Mouse (Mus musculus): ENCODE data around the gene Olfr148. TPM values are rescaled to one million over a fixed set of nuclear protein-coding genes. Genes with fewer than 3 reads are reported as not detected.

Gene Olfr148
- polyA plus RNA-seq, 1 experiment from 2014 or later: not detected

DNA sequence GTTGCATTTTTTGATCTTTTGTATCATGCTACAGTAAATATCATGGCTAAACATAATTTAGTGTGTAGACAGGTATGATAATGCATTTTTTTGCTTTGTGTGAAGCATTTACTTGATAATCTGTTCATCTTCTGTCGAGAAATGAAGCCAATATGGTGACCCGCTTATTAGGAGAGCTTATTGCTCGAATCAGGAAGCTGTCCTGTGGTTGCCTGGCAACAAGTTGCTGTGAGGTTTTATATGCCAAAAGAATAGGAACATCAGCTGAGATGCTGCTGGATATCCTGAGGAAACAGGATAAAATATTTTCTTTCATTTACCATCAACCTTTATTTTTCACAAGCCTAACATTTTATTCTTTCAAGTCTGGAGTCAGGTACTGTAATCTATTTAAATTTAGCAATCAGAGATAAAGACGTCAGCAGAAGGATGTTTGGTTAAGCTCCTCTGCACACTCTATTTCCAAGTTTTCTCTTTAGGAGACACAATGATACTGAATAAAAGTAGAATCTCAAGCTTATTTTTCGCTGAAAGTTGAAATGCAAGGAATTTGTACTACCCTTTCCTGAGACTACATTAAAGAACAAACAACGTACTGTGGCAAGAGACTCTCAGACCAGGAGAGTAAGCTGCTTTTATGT, 44.4 kb downstream of the Olfr148 start:
- no peak overlapping the region for H3K4me3 ChIP-seq (ENCODE audit: inconsistent target)
- no peak overlapping the region for H3K27ac ChIP-seq
- H3K36me3 ChIP-seq (ENCODE audit: inconsistent target): no peaks in the 10 kb centered on the region
- WGBS (ENCODE audit: missing documents): 69% methylated on average over 6 of the region's 6 CpGs
- no peaks in the 10 kb centered on the region for H3K79me2 ChIP-seq (ENCODE audit: inconsistent target)

Other genes with a start within 250 kb of the Olfr148 start
- gene Olfr951, start 223.2 kb upstream of the Olfr148 start, polyA plus RNA-seq (2018): not detected in 3 replicates
- not detected in 3 replicates for gene Olfr952, start 183.5 kb upstream of the Olfr148 start, polyA plus RNA-seq (2018)
- not detected in 3 replicates for gene Olfr954, start 154.0 kb upstream of the Olfr148 start, polyA plus RNA-seq (2018)
- gene Olfr955, start 138.7 kb upstream of the Olfr148 start, polyA plus RNA-seq (2018): not detected in 3 replicates
- gene Olfr44, start 116.7 kb upstream of the Olfr148 start, polyA plus RNA-seq (2018): not detected in 3 replicates
- not detected in 3 replicates for gene Olfr957, start 94.8 kb upstream of the Olfr148 start, polyA plus RNA-seq (2018)
- gene Olfr958, start 56.6 kb upstream of the Olfr148 start, polyA plus RNA-seq (2018): not detected in 3 replicates
- not detected in 3 replicates for gene Olfr959, start 35.1 kb upstream of the Olfr148 start, polyA plus RNA-seq (2018)
- gene AW551984, start 6.3 kb upstream of the Olfr148 start, polyA plus RNA-seq (2018): not detected in 3 replicates
- gene Olfr960, start 10.7 kb downstream of the Olfr148 start, polyA plus RNA-seq (2018): not detected in 3 replicates
- not detected in 3 replicates for gene Olfr961, start 34.4 kb downstream of the Olfr148 start, polyA plus RNA-seq (2018)
- not detected in 3 replicates for gene Olfr963, start 56.5 kb downstream of the Olfr148 start, polyA plus RNA-seq (2018)
- gene Olfr149, start 96.5 kb downstream of the Olfr148 start, polyA plus RNA-seq (2018): not detected in 3 replicates
- not detected in 3 replicates for gene Olfr965, start 100.7 kb downstream of the Olfr148 start, polyA plus RNA-seq (2018)
- not detected in 3 replicates for gene Olfr150, start 120.3 kb downstream of the Olfr148 start, polyA plus RNA-seq (2018)
- gene Olfr967, start 135.6 kb downstream of the Olfr148 start, polyA plus RNA-seq (2018): not detected in 3 replicates
- not detected in 3 replicates for gene Olfr968, start 172.6 kb downstream of the Olfr148 start, polyA plus RNA-seq (2018)
- not detected in 3 replicates for gene Olfr969, start 180.3 kb downstream of the Olfr148 start, polyA plus RNA-seq (2018)
- gene Olfr970, start 198.2 kb downstream of the Olfr148 start, polyA plus RNA-seq (2018): not detected in 3 replicates
- not detected in 3 replicates for gene Olfr971, start 226.2 kb downstream of the Olfr148 start, polyA plus RNA-seq (2018)